Mouse (Mus musculus) kidney, adult 11 months (tissue): ENCODE results near the gene Sorcs3.
A peak's percentile ranks its signal among the peaks of the same experiment; 100 is the strongest.

Source experiments
- DNase-seq: peaks from one replicate; pipeline ENCODE4 v3.0.0; 2022

The Sorcs3 gene

DNA sequence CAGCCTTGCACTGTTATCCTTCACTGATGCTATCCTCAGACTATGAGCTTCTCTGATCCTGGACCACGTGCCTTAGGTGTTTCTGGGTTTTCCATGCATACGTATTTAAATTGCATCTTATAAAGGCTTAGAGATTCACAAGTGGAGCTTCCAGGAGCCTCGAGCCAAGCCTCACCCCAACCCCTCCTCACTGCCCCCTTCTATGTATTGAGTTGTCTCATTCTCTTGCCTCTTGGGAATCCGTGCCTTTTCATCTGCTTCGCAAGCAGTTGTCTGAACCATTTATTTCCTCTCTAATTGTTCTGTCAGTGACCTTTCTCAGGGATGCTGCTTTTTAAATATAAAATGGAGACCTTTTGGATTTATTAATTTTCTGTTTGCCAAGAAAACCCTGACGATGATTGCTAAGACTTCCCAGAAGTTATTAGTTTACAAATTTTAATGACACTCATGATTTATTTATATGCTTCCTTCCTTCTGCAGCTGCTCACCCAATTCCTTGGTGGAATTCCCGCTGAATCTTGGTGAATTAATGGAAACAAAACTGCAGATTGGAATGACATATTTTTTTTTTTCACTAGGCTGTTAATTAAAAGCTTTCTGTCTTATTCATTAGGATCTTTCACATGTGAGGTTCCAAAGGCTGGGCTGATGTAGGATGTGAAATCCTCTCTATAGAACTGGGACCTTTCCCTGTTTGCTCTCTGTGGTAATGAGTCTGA is 199.1 kb downstream of the Sorcs3 start:
- no peak for DNase-seq

DNA sequence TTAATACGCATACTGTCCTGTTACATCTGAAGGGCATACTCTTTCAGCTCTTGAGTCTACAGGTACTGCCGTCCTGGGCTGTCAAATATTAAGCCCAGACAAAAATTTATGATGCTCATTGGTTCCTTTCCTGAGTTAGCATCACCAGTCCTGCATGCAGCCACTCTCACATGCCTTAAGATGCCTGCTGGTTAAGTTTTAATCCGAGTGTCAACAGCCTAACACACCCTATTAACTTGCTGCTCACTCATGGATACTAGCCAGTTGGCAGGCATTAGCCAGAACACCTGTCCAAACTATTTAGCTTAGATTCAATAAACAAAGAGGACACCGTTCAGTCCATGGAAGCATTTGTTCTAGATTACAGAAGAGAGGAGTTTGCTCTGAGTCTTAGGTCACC is 202.4 kb downstream of the Sorcs3 start:
- DNase-seq: peak; percentile 79

DNA sequence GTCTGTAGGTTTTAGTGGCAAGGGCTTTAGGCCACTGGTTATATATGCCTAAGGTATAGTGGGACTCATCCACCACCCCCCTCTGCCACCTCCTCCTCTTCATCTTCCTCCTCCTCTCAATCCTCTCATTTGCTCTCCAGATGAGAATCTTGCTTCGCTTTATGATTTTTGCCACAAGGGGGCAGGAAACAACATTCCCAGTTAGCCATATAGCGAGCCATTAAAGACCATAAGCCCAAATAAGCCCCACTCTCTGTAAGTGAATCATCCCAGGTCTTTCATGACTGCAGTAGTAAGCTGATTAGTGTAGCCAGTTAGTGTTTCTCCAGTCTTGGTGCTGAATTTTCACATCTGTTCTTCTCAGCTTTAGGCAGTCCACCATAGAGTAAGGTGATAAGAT is 205.5 kb downstream of the Sorcs3 start:
- no peak for DNase-seq

- DNase-seq: peak; percentile 13
Observed at GRCm38 (mm10) chr19:48413836-48414235, 208.0 kb downstream of the Sorcs3 start.

DNA sequence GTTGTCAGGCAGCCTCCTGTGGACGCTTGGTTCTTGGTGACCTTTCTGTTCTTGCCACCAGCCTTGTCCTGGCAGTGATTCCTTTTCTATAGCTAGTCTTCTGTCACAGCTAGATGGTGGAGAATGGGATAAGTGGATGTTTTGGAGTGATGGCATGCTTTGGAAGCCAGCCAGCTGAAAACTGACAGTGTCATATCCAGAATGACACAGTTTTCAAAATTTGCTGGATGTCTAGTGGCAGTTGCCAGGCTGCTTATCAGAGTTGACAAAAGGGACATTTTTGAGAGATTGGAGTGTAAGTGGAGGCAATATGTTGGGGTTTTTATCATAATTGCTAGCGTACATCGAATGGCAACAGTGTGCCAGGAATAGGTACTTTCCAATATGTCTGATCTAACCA is 212.5 kb downstream of the Sorcs3 start:
- DNase-seq: no peak

DNA sequence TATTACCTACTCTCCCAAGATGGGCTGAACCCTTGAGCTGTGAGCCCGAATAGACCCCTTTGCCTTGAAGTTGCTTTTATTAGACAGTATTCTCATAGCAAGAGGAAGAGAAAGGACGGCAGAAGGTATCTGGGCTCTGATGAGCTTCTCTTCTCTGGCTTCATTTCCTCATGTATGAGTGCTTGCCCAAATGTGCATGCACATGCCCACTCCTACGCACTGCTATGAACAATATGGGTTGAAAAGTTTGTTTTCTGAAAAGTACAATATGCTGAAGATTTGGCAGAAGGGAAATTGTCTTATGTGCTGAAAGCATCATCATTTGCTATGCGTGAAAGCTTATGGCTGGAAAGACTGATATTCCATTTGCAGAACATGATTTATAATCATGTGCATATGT is 223.4 kb downstream of the Sorcs3 start:
- no peak for DNase-seq

DNA sequence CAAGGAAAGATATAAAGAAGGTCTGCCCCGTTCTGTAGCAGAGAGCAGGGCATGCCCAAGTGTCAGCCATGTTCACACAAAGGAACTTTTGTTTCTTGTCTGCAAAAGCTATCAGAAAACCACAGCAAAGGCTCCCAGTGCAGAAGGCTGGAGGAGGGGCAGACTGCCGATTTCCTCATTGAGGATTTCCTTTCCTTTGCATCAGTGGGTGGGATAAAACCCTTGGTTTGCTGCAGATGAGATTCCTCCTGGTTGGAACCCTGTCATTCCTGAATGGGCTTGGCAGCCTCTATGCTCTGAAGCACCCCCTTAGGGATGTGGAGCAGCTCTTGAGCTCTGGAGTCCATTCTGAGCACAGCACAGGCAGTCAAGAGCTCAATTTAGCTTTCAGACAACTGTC is 223.9 kb downstream of the Sorcs3 start:
- no peak for DNase-seq

DNA sequence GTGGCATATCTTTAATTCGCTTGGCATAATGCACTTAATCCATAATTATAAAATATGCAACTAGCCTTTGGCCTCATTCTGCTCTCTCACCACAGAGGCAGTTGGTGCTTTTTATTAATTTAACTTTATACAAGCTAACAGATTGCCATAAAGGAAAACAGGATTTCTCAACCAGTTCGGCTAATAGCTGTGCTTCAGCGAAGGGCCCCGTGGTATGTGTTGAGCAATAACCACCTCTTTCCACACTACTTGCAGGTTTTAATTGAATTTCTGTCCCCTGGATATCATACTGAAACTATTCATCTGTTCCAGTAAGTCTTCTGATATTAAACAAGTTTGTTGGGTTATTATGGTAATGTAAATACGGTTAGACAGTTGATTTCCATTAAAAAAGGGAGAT is 224.5 kb downstream of the Sorcs3 start:
- no peak for DNase-seq

DNA sequence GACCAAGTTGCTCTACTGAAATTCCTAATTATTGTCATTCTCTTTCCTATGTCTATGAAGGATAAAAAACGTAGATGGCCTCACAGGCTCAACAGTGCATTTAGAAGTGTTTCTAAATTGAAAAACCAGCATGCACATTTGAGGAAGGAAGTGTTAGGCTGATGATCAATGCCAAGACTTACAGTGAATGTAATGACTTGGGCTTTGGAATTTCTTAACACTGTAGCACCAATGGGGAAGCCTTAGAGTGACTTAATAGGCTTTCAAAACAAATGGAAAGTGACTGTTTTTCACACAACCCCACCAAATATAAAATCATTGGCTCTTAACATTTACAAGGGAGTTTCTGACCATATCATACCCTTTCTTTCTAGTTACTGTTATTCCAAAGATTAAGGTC is 232.6 kb downstream of the Sorcs3 start:
- no peak for DNase-seq

DNA sequence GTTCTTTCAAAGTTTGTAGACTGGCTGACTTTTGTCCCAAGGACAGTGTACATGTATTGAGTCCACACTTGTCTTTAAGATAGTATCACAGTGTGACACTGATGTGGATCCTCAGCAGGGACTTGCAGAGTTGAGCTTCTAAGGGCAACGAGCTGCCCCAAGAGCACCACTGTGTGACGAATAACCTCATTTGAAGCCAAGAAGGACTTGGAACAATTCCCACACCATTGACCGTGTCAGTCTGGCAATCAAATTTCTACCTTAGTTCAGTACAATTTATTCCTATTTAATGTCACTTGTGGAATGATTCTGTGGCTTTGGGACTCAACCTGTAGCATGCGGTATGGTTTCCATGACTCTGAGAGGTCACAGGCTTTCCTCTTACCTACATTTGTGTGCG is 255.3 kb downstream of the Sorcs3 start:
- DNase-seq: peak; percentile 15

DNA sequence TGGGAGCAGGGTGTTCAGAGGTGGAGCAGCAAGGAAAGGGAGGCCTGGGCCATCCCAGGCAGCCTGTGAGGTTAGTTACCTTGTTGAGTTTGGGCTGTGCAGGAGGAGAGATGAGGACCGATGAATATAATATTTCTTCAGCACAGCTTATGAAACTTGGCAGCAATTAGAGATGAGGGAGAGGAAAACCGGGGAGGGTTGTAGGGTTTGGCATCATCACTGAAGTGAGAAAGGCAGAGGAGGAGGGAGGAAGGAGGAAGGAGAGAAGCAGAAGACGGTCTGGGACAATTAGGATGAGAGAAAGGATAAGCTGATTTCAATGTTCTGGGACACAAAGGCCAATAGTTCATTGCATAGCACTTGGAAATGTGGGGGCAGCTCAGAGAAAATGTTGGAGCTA is 256.6 kb downstream of the Sorcs3 start:
- no peak for DNase-seq

- no peak for DNase-seq
Observed at GRCm38 (mm10) chr19:48463494-48463893, 257.7 kb downstream of the Sorcs3 start.

DNA sequence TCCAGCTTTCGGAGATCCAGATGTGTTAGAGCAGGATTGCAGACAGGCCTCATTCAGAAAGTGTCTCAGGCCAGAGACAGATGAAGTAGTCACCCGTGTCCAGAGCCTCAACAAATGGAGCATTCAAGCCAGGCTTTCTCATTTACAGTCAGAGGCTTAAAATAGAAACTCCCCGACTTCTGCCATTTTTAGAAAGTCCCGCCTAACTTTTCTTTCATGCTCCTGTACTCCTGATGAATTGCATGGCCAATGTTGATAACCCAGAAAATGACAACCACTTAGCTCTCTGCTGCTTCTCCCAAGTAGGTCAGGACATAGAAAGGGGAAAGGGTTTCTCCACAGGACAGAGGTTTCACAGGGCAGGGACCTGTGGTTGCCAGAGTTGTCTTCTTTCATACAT is 261.6 kb downstream of the Sorcs3 start:
- DNase-seq: no peak

DNA sequence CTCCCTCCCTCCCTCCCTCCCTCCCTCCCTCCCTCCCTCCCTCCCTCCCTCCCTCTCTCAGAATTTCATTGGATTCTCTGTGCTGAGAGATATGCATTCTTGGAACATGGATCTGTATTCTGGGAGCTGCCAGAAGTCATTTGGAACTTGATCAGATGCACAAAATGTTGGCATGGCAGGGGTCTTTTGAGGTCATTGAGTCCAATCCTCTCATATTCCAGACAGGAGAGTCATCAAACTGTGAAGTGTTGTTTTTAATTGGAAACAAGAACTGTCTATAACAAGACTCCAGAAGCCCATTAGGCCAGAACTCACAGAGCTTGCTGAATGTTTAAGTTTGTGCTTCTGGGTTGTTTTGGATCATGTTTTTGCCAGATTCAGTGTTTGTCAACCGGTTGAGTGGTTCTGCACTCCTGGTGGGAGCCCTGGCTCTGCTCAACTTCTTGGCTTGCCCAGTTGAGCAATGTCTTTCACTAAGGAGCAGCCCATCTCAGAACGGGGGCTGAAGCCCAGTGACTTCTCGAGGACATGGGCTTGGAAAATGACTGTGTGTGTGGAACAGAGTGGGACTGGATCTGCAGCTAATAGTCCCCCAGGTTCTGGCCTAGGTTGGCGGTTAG is 264.1 kb downstream of the Sorcs3 start:
- DNase-seq: no peak

GRCm38 (mm10) chr19:48471927-48472326 is 266.1 kb downstream of the Sorcs3 start:
- no peak for DNase-seq

- no peak for DNase-seq
Observed at GRCm38 (mm10) chr19:48475784-48476410, 270.1 kb downstream of the Sorcs3 start.

DNA sequence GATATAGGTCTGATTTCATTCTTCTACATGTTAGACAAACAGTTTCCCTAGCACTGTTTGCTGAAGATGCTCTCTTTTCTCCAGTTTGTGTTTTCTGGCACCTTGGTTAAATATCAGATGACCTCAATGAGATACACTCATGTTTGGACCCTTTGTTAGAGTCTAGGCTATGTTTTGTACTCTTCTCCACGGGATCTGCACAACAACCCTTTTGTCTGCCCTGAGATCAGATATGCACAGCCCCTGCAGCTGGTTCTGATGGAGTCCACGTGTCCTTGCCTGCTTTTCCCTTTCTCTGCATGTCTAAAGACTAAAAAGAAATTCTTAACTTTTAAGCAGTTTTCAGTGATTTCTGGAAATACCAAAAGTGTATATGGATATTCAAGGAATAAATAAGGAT is 273.0 kb downstream of the Sorcs3 start:
- DNase-seq: no peak

DNA sequence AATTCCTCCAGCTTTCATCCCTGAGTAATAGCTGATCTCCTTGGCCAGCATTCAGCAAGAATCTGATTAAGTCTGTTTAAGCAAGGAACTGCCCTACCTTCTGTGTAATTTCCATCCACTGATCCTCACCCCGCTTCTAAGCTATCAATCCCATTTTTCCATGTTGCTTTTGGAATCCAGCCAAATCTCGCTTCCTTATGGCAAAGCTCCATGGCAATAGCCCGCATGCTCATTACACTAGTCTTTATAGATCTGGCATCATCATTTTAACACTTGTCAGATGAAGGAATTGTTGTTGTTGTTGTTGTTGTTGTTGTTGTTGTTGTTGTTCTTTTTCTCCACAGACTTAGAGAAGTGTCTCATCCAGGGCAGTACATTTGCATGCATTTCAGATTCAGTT is 277.1 kb downstream of the Sorcs3 start:
- no peak for DNase-seq

DNA sequence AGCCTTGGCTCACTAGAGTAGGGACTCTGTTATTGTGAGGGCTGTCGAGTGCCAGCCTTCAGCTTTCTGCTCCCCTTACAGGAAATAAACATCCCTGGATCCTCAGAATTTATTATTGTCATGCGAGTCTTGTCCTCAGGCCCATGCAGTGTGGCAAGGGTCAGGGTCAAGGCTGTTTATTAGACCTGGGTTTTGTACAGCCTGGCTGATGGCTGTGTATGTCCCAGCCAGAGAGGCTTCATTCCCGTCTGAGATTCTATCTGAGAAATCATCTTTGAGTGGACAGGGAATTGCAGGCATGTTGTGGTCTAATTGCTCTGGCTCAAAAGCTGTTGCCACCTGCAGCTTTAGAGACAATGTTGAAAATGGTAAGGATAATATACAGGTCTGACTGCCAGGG is 285.3 kb downstream of the Sorcs3 start:
- DNase-seq: no peak

DNA sequence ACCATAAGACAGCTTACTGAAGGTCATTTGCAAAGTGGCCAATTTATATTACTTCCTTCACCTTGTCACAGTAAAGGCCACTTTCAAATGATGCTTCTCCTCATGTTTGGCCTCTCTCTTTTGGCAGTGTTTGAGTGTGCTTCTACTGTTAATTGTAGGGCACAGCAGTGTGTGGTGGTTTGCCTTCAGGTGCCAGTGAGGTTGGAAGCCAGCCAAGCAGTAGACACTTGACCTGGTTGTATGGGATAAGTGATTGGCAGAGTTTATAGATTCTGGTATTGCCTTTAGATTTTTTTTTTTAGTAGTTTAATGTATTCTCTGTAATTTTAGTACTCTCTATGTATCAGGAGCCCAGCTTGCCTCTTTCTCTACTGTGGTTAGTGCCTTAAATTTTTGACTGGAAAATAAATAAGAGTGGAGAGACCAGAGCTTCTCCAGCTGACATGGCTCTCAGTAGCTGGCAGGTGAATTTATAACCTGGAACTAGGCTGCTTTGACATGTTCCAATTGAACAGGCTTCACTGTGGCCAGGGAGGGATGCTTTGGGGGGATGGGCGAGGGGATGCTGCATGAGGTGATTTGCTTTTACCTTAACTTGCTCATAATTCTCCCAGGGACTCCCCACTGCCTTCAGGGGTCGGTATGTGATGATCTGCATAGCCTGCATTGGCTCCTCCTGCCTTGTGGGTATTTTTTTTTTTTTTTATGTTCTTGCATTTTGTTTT is 298.2 kb downstream of the Sorcs3 start:
- no peak for DNase-seq

GRCm38 (mm10) chr19:48523803-48524202 is 318.0 kb downstream of the Sorcs3 start:
- no peak for DNase-seq

DNA sequence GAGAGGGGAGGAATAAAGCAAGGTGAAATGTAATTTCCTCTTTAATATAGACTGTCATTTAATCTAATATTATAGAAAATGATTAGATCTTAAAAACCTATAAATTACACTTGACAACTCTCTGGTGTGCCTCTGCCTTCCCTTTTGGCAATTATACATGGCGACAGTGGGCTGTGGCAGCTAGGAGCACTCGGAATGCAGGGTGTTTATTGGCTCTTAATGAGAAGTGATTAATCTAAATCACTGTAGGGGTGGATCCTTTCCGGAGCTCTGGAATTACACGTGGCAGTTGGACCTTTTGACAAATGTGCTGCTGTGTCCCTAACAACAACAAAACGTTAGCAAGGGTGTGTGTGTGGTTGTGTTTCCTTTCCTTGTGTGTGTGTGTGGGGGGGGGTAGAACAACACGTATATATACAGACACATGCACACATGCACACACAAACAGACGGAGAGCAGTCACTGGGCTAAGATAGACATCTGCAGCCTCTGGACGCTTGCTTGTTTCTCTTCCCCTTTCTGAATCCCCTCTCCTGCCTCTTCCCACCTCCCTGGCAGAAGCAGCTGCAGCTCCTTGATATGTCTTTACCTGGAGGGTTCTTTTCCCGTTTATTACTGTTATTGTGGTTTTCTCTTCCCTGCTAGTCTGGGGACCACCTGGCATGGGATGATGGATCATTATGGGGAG is 318.8 kb downstream of the Sorcs3 start:
- no peak for DNase-seq

GRCm38 (mm10) chr19:48533582-48533981 is 327.8 kb downstream of the Sorcs3 start:
- no peak for DNase-seq
